Mouse (Mus musculus) CD4-positive naive resting alpha-beta T cell, adult 57 days (primary cell): Measurements from ENCODE around the gene Tubgcp5. TPM values are rescaled to one million over a fixed set of nuclear protein-coding genes. Genes with fewer than 3 reads are reported as not detected.

Experiments used
- total RNA-seq: library from RNA; stranded (reverse); gene quantifications from one replicate; pipeline ENCODE4 v1.2.4, GENCODE M21; 2023

Tubgcp5 gene
- total RNA-seq, result 33.7 TPM

DNA sequence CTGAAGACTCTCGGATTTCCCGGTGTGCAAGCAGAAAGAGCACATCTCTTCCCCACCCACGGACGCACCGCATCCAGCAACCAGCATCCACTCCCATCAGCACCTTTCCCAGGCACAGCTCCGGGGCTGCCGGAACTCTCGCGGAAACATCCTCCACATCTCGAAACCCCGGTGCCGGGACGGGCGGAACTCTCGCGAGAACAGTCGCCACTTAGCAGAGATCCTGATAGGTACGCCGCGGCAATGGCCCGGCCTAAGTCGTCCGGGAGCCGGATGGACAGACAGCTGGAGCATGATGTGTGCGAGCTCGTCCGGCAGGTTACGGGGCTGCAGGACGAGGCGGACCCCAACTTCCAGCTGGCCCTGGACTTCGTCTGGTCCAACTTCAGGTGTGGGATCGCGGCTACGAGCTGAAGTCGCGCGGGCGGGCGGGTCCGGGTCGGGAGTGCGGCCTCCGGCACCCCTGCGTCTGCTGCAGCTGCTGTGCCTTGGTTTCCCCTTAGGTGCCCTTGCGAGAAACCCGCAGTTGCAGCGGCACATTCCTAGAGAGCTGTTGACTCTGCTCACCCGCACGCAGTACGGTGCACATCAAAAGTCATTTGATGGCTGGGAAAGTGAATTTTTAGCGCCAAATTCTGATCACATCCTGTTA is at the start of gene Tubgcp5:
Tubgcp5 (plus strand) TSS at position 203 of the 652 bp plus-strand sequence.

DNA sequence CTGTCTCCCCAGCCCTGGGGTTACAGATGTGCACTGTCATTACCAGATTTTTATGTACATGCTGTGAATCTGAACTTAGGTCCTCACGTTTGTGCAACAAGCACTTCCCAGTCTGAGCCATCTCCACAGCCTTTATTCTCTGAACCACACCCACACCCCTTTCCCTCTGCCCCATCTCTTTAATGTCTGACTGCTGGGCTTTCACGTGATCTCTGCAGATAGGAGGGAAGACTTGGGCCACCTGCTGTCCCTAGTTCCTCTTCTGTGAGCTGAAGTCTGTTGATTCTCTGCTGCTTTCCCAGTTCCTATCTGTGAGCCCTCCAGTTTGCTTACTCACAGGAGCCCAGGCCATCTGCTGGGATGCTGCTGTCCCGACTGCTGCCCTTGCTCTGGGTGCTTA is 26.0 kb upstream of the Tubgcp5 start, which contains the start of gene Siglech:
Siglech (plus strand) TSS at position 253 of the 400 bp plus-strand sequence.

GRCm38 (mm10) chr7:55841445-55841844 is 47.5 kb downstream of the Tubgcp5 start, which contains the start of gene Cyfip1:
Gene Cyfip1 (plus strand): TSS chr7:55841745.

Other genes with a start within 250 kb of the Tubgcp5 start
- 1.4 TPM for gene Siglech, start 26.0 kb upstream of the Tubgcp5 start, total RNA-seq
- 9.6 TPM for gene Cyfip1, start 47.6 kb downstream of the Tubgcp5 start, total RNA-seq
- 38.6 TPM for gene Nipa2, start 168.3 kb downstream of the Tubgcp5 start, total RNA-seq
- gene Nipa1, start 225.8 kb downstream of the Tubgcp5 start, total RNA-seq, result 0.24 TPM